Mouse (Mus musculus) liver, embryonic 13.5 days (tissue): ENCODE measurements around the gene Plch2. TPM values are rescaled to one million over a fixed set of nuclear protein-coding genes. Genes with fewer than 3 reads are reported as not detected.
A peak's percentile ranks its signal among the peaks of the same experiment; 100 is the strongest.

Experiments used
- ATAC-seq: fragments of 200-750 bp; cut with Nextera tagmentation; 2 replicates; pipeline ENCODE4 v1.8.0; 2017; ENCODE audit warnings: low read depth, mild to moderate bottlenecking, moderate number of reproducible peaks, moderate library complexity
- DNase-seq: peaks from one replicate; pipeline ENCODE4 v3.0.0; 2022
- H3K27ac ChIP-seq: fragments of 300-500 bp; sonication (generic); 2 replicates; pipeline ENCODE4 v1.5.1; 2015; ENCODE audit warnings: moderate library complexity, mild to moderate bottlenecking, inconsistent platforms
- H3K27me3 ChIP-seq: fragments of 300-500 bp; sonication (generic); 2 replicates; pipeline ENCODE4 v1.6.1; 2015; ENCODE audit warnings: mild to moderate bottlenecking, inconsistent platforms
- H3K36me3 ChIP-seq: fragments of 300-500 bp; sonication (generic); 2 replicates; pipeline ENCODE4 v1.6.1; 2015; ENCODE audit warnings: mild to moderate bottlenecking, inconsistent platforms
- H3K4me1 ChIP-seq: fragments of 300-500 bp; sonication (generic); replicated peaks from 2 replicates; pipeline ENCODE4 v1.6.1; 2015; ENCODE audit warnings: inconsistent platforms
- H3K4me2 ChIP-seq: fragments of 300-500 bp; sonication (generic); 2 replicates; pipeline ENCODE4 v1.6.1; 2015; ENCODE audit warnings: inconsistent platforms, mild to moderate bottlenecking, moderate library complexity
- H3K4me3 ChIP-seq: fragments of 300-500 bp; sonication (generic); replicated peaks from 2 replicates; pipeline ENCODE4 v1.5.1; 2015; ENCODE audit warnings: mild to moderate bottlenecking, inconsistent platforms
- H3K9ac ChIP-seq: fragments of 300-500 bp; sonication (generic); 2 replicates; pipeline ENCODE4 v1.6.1; 2015; ENCODE audit warnings: mild to moderate bottlenecking, inconsistent platforms
- H3K9me3 ChIP-seq: fragments of 300-500 bp; sonication (generic); replicated peaks from 2 replicates; pipeline ENCODE4 v1.6.1; 2016; ENCODE audit warnings: inconsistent platforms
- WGBS: fragments of 180-500 bp; shearing (Covaris S2); methylation state at CpG from one replicate; pipeline ENCODE4 v1.1.7; 2015; ENCODE audit not compliant: insufficient replicate concordance; 5-methylcytosine and 5-hydroxymethylcytosine counted together
- polyA plus RNA-seq: library from polyadenylated mRNA; unstranded; fragments of >200 nt; fragmentation: Nextera tagmentation; extraction: Ambion mirVana; gene quantifications from 2 replicates; pipeline ENCODE4 v1.2.1, GENCODE M21; 2015

Gene Plch2
- polyA plus RNA-seq, 1 experiment from 2014 or later, result 0.08 TPM

GRCm38 (mm10) chr4:154952461-154953241, 103.9 kb downstream of the Plch2 start:
- DNase-seq, result no peak
- Histone ChIP-seq H3K4me1 (no peaks in the 10 kb centered on the region), H3K27ac (no peak overlapping the region), H3K36me3 (no peaks in the 10 kb centered on the region), H3K9ac (no peak overlapping the region), H3K4me2 (no peak overlapping the region), H3K9me3 (no peaks in the 10 kb centered on the region), H3K4me3 (no peak overlapping the region), H3K27me3 (peaks cover 96% of the 10 kb centered on the region)
- ATAC-seq, result no peak
- WGBS, result 6% methylated on average over 26 of the region's 26 CpGs

- DNase-seq (no peak), ATAC-seq (no peak)
- no peak overlapping the region for H3K4me3 ChIP-seq
- no peak overlapping the region for H3K27ac ChIP-seq
- H3K4me2 ChIP-seq, result no peak overlapping the region
- H3K36me3 ChIP-seq, result no peaks in the 10 kb centered on the region
- peaks cover 9% of the 10 kb centered on the region; the same call in 1 of the 2 replicates for H3K4me1 ChIP-seq
- WGBS, result 20% methylated on average over 16 of the region's 16 CpGs
- no peaks in the 10 kb centered on the region for H3K9me3 ChIP-seq
- no peak overlapping the region for H3K9ac ChIP-seq
- peaks cover 82% of the 10 kb centered on the region for H3K27me3 ChIP-seq
These were observed 107.0 kb downstream of the Plch2 start for GRCm38 (mm10) chr4:154949589-154949982.

GRCm38 (mm10) chr4:154948940-154949588, 107.5 kb downstream of the Plch2 start:
- H3K36me3 ChIP-seq, result no peaks in the 10 kb centered on the region
- no peak overlapping the region for H3K9ac ChIP-seq
- ATAC-seq (no peak), DNase-seq (no peak)
- no peaks in the 10 kb centered on the region for H3K9me3 ChIP-seq
- H3K27ac ChIP-seq, result no peak overlapping the region
- peaks cover 77% of the 10 kb centered on the region for H3K27me3 ChIP-seq
- H3K4me2 ChIP-seq, result no peak overlapping the region
- peaks cover 10% of the 10 kb centered on the region for H3K4me1 ChIP-seq
- H3K4me3 ChIP-seq, result no peak overlapping the region
- 61% methylated on average over 6 of the region's 6 CpGs for whole genome bisulfite sequencing

- H3K9ac ChIP-seq, result no peak overlapping the region
- no peak for DNase-seq
- WGBS, result 33% methylated on average over 14 of the region's 14 CpGs
- H3K4me2 ChIP-seq, result no peak overlapping the region
- H3K27me3 ChIP-seq, result peaks cover 69% of the 10 kb centered on the region
- ATAC-seq, result no peak
- no peak overlapping the region for H3K4me3 ChIP-seq
- peaks cover 18% of the 10 kb centered on the region for H3K4me1 ChIP-seq
- no peak overlapping the region for H3K27ac ChIP-seq
- no peaks in the 10 kb centered on the region for H3K9me3 ChIP-seq
- no peaks in the 10 kb centered on the region for H3K36me3 ChIP-seq
These were observed 108.3 kb downstream of the Plch2 start for GRCm38 (mm10) chr4:154948066-154948939.

- 4% methylated on average over 8 of the region's 8 CpGs for WGBS
- no peak overlapping the region for H3K4me3 ChIP-seq
These were observed 110.3 kb downstream of the Plch2 start for GRCm38 (mm10) chr4:154946319-154946718.

GRCm38 (mm10) chr4:154944121-154944590, 112.4 kb downstream of the Plch2 start:
- ATAC-seq (peak; percentile 87), DNase-seq (peak; percentile 77)
- WGBS, result 15% methylated on average over 2 of the region's 2 CpGs
- H3K9ac ChIP-seq, result peak overlapping the region; percentile 14; the same call in 1 of the 2 replicates
- H3K27ac ChIP-seq, result peak overlapping the region; percentile 69
- no peak overlapping the region for H3K4me2 ChIP-seq
- no peaks in the 10 kb centered on the region for H3K36me3 ChIP-seq
- no peaks in the 10 kb centered on the region for H3K9me3 ChIP-seq
- H3K27me3 ChIP-seq, result peaks cover 44% of the 10 kb centered on the region
- H3K4me1 ChIP-seq, result peaks cover 18% of the 10 kb centered on the region
- H3K4me3 ChIP-seq, result no peak overlapping the region

More at GRCm38 (mm10) chr4:154946319-154946718, 110.3 kb downstream of the Plch2 start:
- peak overlapping the region; percentile 46 for H3K9ac ChIP-seq
- peaks cover 18% of the 10 kb centered on the region for H3K4me1 ChIP-seq
- no peak overlapping the region for H3K27ac ChIP-seq
- H3K4me2 ChIP-seq, result peak overlapping the region; percentile 40; the same call in 1 of the 2 replicates
- H3K9me3 ChIP-seq, result no peaks in the 10 kb centered on the region
- peaks cover 55% of the 10 kb centered on the region for H3K27me3 ChIP-seq
- DNase-seq (no peak), ATAC-seq (peak; percentile 64)
- no peaks in the 10 kb centered on the region for H3K36me3 ChIP-seq

GRCm38 (mm10) chr4:154943323-154944039, 113.1 kb downstream of the Plch2 start:
- 72% methylated on average over 6 of the region's 6 CpGs for WGBS
- H3K9ac ChIP-seq, result peak overlapping the region; percentile 14
- H3K4me1 ChIP-seq, result peaks cover 18% of the 10 kb centered on the region
- H3K27me3 ChIP-seq, result peaks cover 41% of the 10 kb centered on the region
- no peaks in the 10 kb centered on the region for H3K9me3 ChIP-seq
- no peak for DNase-seq
- H3K4me3 ChIP-seq, result no peak overlapping the region
- no peak for ATAC-seq
- H3K27ac ChIP-seq, result peak overlapping the region; percentile 69
- H3K36me3 ChIP-seq, result no peaks in the 10 kb centered on the region
- H3K4me2 ChIP-seq, result no peak overlapping the region

GRCm38 (mm10) chr4:154942632-154943322, 113.8 kb downstream of the Plch2 start:
- ATAC-seq (no peak), DNase-seq (no peak)
- Histone ChIP-seq H3K9ac (no peak overlapping the region), H3K9me3 (no peaks in the 10 kb centered on the region), H3K27ac (no peak overlapping the region), H3K4me3 (no peak overlapping the region), H3K36me3 (no peaks in the 10 kb centered on the region), H3K4me1 (peaks cover 18% of the 10 kb centered on the region), H3K27me3 (peaks cover 38% of the 10 kb centered on the region), H3K4me2 (no peak overlapping the region)
- WGBS, result 71% methylated on average over 10 of the region's 10 CpGs

GRCm38 (mm10) chr4:154941831-154942230, 114.8 kb downstream of the Plch2 start:
- WGBS, result 74% methylated on average over 5 of the region's 5 CpGs
- no peak overlapping the region for H3K4me2 ChIP-seq
- H3K4me1 ChIP-seq, result peaks cover 18% of the 10 kb centered on the region
- no peaks in the 10 kb centered on the region for H3K36me3 ChIP-seq
- H3K9me3 ChIP-seq, result no peaks in the 10 kb centered on the region
- no peak for ATAC-seq
- no peak for DNase-seq
- no peak overlapping the region for H3K27ac ChIP-seq
- no peak overlapping the region for H3K9ac ChIP-seq
- H3K27me3 ChIP-seq, result peaks cover 38% of the 10 kb centered on the region
- H3K4me3 ChIP-seq, result no peak overlapping the region

- H3K27ac ChIP-seq, result no peak overlapping the region
- H3K27me3 ChIP-seq, result peaks cover 25% of the 10 kb centered on the region
- no peaks in the 10 kb centered on the region for H3K36me3 ChIP-seq
- H3K4me1 ChIP-seq, result peaks cover 16% of the 10 kb centered on the region
- no peak overlapping the region for H3K9ac ChIP-seq
- no peak for DNase-seq
- H3K4me3 ChIP-seq, result no peak overlapping the region
- 79% methylated on average over 2 of the region's 2 CpGs for WGBS
- H3K9me3 ChIP-seq, result no peaks in the 10 kb centered on the region
- no peak for ATAC-seq
- no peak overlapping the region for H3K4me2 ChIP-seq
These were observed 116.4 kb downstream of the Plch2 start for GRCm38 (mm10) chr4:154940156-154940555.
